Mouse (Mus musculus) intestine, embryonic 16.5 days (tissue): ENCODE measurements around the gene Wdr46. TPM values are rescaled to one million over a fixed set of nuclear protein-coding genes. Genes with fewer than 3 reads are reported as not detected.
"Not testable (repeated sequence)": the region's sequence is repeated elsewhere in the genome, so short reads cannot be mapped to it uniquely, and the experiment has no call there.

Experiments
- ATAC-seq: fragments of 200-750 bp; cut with Nextera tagmentation; 2 replicates; pipeline ENCODE4 v1.8.0; 2017; ENCODE audit warnings: moderate TSS enrichment, moderate library complexity
- H3K27ac ChIP-seq: fragments of 300-500 bp; sonication (generic); 2 replicates; pipeline ENCODE4 v1.5.1; 2014; ENCODE audit warnings: mild to moderate bottlenecking, low read length
- H3K27me3 ChIP-seq: fragments of 300-500 bp; sonication (generic); replicated peaks from 2 replicates; pipeline ENCODE4 v1.6.1; 2014; ENCODE audit warnings: low read length, control low read depth, mixed read lengths; ENCODE audit not compliant: control insufficient read depth, insufficient read depth
- H3K36me3 ChIP-seq: fragments of 300-500 bp; sonication (generic); 2 replicates; pipeline ENCODE4 v1.6.1; 2014; ENCODE audit warnings: low read length, control low read depth; ENCODE audit not compliant: control insufficient read depth, insufficient read depth
- H3K4me1 ChIP-seq: fragments of 300-500 bp; sonication (generic); 2 replicates; pipeline ENCODE4 v1.6.1; 2014; ENCODE audit warnings: low read length, control low read depth, mixed read lengths; ENCODE audit not compliant: control insufficient read depth, insufficient read depth
- H3K4me2 ChIP-seq: fragments of 300-500 bp; sonication (generic); 2 replicates; pipeline ENCODE4 v1.6.1; 2014; ENCODE audit warnings: low read depth, low read length, control low read depth
- H3K4me3 ChIP-seq: fragments of 300-500 bp; sonication (generic); 2 replicates; pipeline ENCODE4 v1.5.1; 2014; ENCODE audit warnings: mild to moderate bottlenecking, low read length
- H3K9ac ChIP-seq: fragments of 300-500 bp; sonication (generic); 2 replicates; pipeline ENCODE4 v1.6.1; 2014; ENCODE audit warnings: low read depth, low read length
- H3K9me3 ChIP-seq: fragments of 300-500 bp; sonication (generic); 2 replicates; pipeline ENCODE4 v1.6.1; 2016; ENCODE audit warnings: low read length, control low read depth; ENCODE audit not compliant: control insufficient read depth
- WGBS: fragments of 180-500 bp; shearing (Covaris S2); extraction: QIAGEN DNeasy Blood & Tissue Kit; methylation state at CpG from one replicate; pipeline ENCODE4 v1.1.7; 2014; 5-methylcytosine and 5-hydroxymethylcytosine counted together
- polyA plus RNA-seq: library from polyadenylated mRNA; unstranded; fragments of >200 nt; fragmentation: Nextera tagmentation; extraction: Ambion mirVana; gene quantifications from 2 replicates; pipeline ENCODE4 v1.2.1, GENCODE M21; 2015

Gene Wdr46
- polyA plus RNA-seq, 1 experiment from 2014 or later = 26.1 TPM

GRCm38 (mm10) chr17:33948090-33948904 is 7.8 kb downstream of the Wdr46 start:
- peak overlapping the region; percentile 98 for H3K27ac ChIP-seq
- peak overlapping the region; percentile 40; the same call in 1 of the 2 replicates for H3K9ac ChIP-seq
- H3K4me3 ChIP-seq = 0 out of 2 replicates have a peak overlapping the region, but pooled peaks have one; percentile 5
- H3K4me1 ChIP-seq = peaks cover 39% of the 10 kb centered on the region
- 82% methylated on average over 22 of the region's 22 CpGs for WGBS
- ATAC-seq = no peak
- H3K36me3 ChIP-seq = peaks cover 14% of the 10 kb centered on the region; the same call in 1 of the 2 replicates
- H3K27me3 ChIP-seq = no peaks in the 10 kb centered on the region
- H3K9me3 ChIP-seq = no peaks in the 10 kb centered on the region
- peak overlapping the region; percentile 91; the same call in 1 of the 2 replicates for H3K4me2 ChIP-seq

DNA sequence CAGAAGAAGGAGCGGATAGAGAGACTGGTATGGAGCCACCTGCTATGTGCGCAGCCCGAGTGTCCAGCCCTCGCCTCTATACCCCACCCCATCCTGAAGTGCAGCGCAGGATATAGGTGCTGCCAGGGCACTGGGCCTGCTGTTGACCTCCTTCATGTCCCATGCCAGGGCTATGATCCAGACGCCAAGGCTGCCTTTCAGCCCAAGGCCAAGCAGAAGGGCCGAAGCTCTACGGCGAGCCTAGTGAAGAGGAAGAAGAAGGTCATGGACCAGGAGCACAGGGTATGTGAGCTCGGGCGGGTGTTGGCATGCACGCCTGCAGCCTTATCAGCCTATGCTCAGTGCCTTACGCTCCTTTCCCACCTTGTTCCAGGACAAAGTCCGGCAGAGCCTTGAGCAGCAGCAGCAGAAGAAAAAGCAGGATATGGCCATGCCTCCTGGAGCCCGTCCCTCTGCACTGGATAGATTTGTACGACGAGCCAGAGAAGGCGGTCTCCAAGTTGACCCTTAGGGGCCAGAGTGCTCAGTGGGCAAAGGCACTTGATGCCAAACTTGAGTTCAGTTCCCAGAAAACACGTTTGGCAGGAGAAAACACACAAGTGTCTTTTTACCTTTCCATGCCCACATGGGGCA is 8.6 kb downstream of the Wdr46 start:
- Histone ChIP-seq H3K4me3 (peak overlapping the region; percentile 61; the same call in 1 of the 2 replicates), H3K36me3 (peaks cover 9% of the 10 kb centered on the region; the same call in 1 of the 2 replicates), H3K27me3 (no peaks in the 10 kb centered on the region), H3K4me1 (peaks cover 46% of the 10 kb centered on the region), H3K4me2 (peak overlapping the region; percentile 91; the same call in 1 of the 2 replicates), H3K27ac (peak overlapping the region; percentile 98), H3K9me3 (no peaks in the 10 kb centered on the region), H3K9ac (peak overlapping the region; percentile 40; the same call in 1 of the 2 replicates)
- peak; percentile 70 for ATAC-seq
- 65% methylated on average over 19 of the region's 19 CpGs for WGBS

DNA sequence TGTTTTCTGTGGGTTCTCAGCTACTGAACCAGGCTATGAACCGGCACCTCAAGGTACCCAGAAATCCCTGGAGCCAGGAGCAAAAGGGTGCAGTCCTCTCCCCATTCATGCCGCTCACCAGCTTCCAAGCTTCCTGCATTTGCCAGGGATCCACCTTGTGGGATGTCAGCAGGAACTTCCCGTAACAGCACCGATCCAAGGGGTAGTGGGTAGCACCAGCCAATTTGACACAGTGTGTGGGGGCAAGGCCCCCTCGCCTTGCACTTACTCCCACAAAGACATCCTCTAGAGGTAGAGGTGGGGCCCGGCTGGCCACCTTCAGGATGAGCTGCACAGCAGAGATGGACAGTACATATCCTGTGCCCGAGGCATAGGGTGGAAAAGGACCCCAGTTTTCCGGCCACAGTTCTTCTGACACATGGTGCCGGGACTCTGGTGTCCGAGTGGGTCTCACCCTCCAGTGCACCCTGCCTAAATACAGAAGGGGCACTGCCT is 9.7 kb downstream of the Wdr46 start:
- 78% methylated on average over 10 of the region's 10 CpGs for WGBS
- Histone ChIP-seq H3K4me3 (peak overlapping the region; percentile 61), H3K4me1 (peaks cover 54% of the 10 kb centered on the region), H3K36me3 (0 out of 2 replicates have a peak, but pooled peaks cover 2% of the 10 kb centered on the region), H3K27me3 (no peaks in the 10 kb centered on the region), H3K27ac (peak overlapping the region; percentile 98), H3K9me3 (no peaks in the 10 kb centered on the region), H3K4me2 (peak overlapping the region; percentile 91), H3K9ac (peak overlapping the region; percentile 95)
- ATAC-seq = no peak

DNA sequence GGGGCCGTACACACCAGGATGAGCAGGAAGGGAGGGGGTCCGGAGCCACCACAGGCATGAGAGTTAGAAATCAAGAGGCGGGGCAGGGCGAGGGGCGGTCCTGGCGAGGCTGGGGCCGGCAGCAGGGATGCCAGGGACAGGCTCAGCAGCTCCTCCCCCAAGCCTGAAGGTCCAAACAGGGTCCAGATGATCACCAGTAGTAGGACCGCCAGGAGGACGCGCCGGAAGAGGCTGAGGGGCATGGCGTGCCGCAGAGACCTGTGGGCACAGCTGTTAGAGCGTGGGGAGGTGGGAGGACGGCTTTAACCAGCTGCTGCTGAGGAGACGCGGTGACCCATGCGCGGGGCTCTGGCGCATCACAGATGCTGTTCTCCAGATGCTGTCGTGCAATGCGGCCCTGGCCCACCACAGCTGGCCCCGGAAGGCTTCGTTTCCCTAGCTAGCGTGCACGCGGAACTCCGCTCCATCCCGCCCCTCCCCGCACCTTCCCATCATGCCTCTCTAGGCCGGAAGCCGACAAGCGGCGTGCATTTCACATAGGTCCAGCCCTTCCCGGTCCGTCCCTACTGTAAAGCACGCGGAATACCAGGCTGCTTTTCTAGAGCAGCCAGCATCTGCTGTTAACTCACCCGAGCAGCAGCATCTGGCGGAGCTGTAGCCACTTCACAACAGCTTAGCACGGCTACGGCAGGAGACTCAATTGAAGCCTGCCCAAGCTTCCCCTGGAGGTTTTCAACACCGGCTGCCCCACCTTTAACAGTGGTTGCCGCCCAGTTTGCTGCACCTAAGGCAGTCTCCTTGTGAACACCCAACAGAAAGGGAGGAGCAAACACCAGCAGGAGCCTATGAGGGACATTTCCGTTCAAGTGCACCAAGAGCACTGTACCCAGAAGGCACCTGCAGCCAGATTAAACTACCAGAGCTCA is 10.8 kb downstream of the Wdr46 start, which contains the start of gene B3galt4:
TSS of gene B3galt4 (minus strand) at position 468 of the 926 bp plus-strand sequence.
- WGBS = under 1% methylated on average over 45 of the region's 45 CpGs
- Histone ChIP-seq H3K4me1 (peaks cover 54% of the 10 kb centered on the region), H3K27ac (peak within 1 kb of the TSS; percentile 98), H3K4me3 (peak within 1 kb of the TSS; percentile 61), H3K4me2 (peak within 1 kb of the TSS; percentile 91), H3K36me3 (0 out of 2 replicates have a peak, but pooled peaks cover 2% of the 10 kb centered on the region), H3K27me3 (no peaks in the 10 kb centered on the region), H3K9me3 (no peaks in the 10 kb centered on the region), H3K9ac (peak within 1 kb of the TSS; percentile 95)
- ATAC-seq = peak; percentile 81

- not testable (repeated sequence) for H3K9me3 ChIP-seq, H3K27me3 ChIP-seq, H3K36me3 ChIP-seq, ATAC-seq
- WGBS = 73% methylated on average over 13 of the region's 13 CpGs
- Histone ChIP-seq H3K4me3 (peak overlapping the region; percentile 61), H3K4me2 (peak overlapping the region; percentile 91), H3K27ac (peak overlapping the region; percentile 98; the same call in 1 of the 2 replicates), H3K9ac (peak overlapping the region; percentile 95), H3K4me1 (peaks cover 59% of the 10 kb centered on the region)
Measured at GRCm38 (mm10) chr17:33952015-33952414, 11.6 kb downstream of the Wdr46 start.

DNA sequence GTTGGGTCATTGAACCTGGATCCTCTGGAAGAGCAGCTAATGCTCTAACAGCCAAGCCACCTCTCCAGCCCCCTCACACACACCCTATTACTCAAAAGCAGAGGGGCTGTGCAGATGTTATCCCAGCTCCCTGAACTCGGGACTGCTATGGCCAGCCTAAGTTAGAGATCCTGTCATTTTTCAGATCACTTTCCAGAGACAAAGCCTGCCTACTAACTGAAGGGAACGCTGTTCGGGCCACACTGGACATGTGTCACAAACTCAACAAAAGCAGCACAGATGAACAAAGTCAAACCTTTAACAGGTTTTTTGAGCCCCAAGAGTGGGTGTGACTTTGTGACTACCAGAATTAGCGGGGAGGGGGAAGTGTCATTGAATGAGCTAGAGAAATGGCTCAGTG is 12.4 kb downstream of the Wdr46 start:
- Histone ChIP-seq H3K9me3 (no peaks in the 10 kb centered on the region), H3K27ac (peak overlapping the region; percentile 16; the same call in 1 of the 2 replicates), H3K36me3 (0 out of 2 replicates have a peak, but pooled peaks cover under 1% of the 10 kb centered on the region), H3K4me3 (peak overlapping the region; percentile 84; the same call in 1 of the 2 replicates), H3K4me2 (peak overlapping the region; percentile 80), H3K9ac (peak overlapping the region; percentile 95), H3K27me3 (no peaks in the 10 kb centered on the region), H3K4me1 (peaks cover 59% of the 10 kb centered on the region)
- ATAC-seq = no peak
- WGBS = 82% methylated on average over 4 of the region's 4 CpGs

- no peaks in the 10 kb centered on the region for H3K27me3 ChIP-seq
- H3K4me2 ChIP-seq = peak overlapping the region; percentile 80
- peaks cover 56% of the 10 kb centered on the region for H3K4me1 ChIP-seq
- H3K27ac ChIP-seq = no peak overlapping the region
- no peaks in the 10 kb centered on the region for H3K36me3 ChIP-seq
- peak overlapping the region; percentile 84; the same call in 1 of the 2 replicates for H3K4me3 ChIP-seq
- peak overlapping the region; percentile 95 for H3K9ac ChIP-seq
- ATAC-seq = no peak
- 72% methylated on average over 3 of the region's 3 CpGs for WGBS
- H3K9me3 ChIP-seq = no peaks in the 10 kb centered on the region
Measured at GRCm38 (mm10) chr17:33953310-33953709, 12.8 kb downstream of the Wdr46 start.

GRCm38 (mm10) chr17:33953961-33954565 is 13.6 kb downstream of the Wdr46 start:
- Histone ChIP-seq H3K36me3 (peaks cover 1% of the 10 kb centered on the region; the same call in 1 of the 2 replicates), H3K4me3 (peak overlapping the region; percentile 84), H3K9me3 (no peaks in the 10 kb centered on the region), H3K27me3 (no peaks in the 10 kb centered on the region), H3K4me1 (peaks cover 51% of the 10 kb centered on the region), H3K4me2 (peak overlapping the region; percentile 80), H3K9ac (peak overlapping the region; percentile 95), H3K27ac (peak overlapping the region; percentile 85)
- WGBS = 38% methylated on average over 5 of the region's 5 CpGs
- no peak for ATAC-seq
